Mouse (Mus musculus) adrenal gland, postnatal 4 days (tissue): ENCODE data around the gene B3gnt8. TPM values are rescaled to one million over a fixed set of nuclear protein-coding genes. Genes with fewer than 3 reads are reported as not detected.

Source experiments
- DNase-seq, 2 experiments: peaks; one replicate each; pipeline ENCODE4 v3.0.0; 2021 to 2022; ENCODE audit warnings: low spot score in 2 of 2, mixed read lengths in 2 of 2
- total RNA-seq, 2 experiments: library from RNA; stranded (reverse); gene quantifications; 2 replicates each; pipeline ENCODE4 v1.2.3; 2021

The B3gnt8 gene
- total RNA-seq, 2 experiments from 2014 or later: 4.4 to 7.6 TPM

DNA sequence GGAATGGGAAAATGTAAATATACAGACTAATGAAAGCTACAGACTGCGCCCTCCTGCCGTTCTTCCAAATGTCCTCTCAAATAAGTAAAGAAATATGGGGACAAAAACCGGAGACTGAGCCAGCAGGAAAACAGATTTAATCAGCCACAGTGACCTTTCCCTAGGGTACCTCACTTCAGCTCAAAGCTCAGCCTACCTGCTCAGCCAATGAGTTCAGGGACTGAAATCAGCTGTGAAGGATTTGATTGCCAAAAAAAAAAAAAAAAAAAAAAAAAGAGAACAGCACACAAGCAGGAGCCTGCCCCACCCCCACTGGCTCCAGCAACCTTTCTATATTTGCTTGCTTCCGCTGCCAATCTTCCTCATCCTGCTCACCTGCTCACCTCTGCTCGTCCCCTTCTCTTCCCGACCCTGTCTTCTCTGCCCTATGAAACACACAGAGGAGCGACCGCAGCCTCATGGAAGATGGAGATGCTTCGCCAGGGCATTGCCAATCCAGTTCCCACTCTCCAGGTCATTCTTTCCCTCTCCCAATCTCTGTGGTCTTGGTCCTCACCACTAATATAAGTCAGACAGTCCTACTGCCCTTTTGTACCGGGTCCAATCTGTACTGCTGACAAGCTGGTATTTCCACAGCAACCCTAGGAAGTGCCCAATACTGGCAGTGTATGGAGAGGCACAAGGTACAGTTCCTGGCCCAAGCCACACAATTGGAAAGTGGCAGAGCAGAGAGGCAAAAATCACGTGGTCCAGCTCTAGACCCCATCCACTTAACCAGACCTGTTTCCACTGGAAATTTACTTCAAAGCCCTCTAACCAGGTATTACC is 29.4 kb downstream of the B3gnt8 start:
- DNase-seq: no peak

DNA sequence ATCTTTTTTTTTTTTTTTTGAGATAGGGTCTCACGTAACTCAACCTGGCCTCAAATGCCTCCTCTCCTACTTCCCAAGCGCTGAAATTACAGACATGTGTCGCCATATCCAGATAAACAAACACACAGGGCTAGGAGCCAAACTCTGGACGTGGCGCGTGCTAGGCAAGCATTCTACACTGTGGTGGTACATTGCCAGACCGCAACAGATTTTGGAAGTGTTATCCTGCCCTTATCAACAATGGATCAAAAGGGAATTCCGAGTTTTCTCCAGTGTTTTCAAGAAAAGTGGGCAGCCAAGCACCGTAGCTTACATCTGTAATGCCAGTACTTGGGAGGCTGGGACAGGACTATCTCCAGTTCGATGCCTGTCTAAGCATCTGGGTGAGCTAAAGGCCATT is 31.3 kb downstream of the B3gnt8 start:
- no peak for DNase-seq

DNA sequence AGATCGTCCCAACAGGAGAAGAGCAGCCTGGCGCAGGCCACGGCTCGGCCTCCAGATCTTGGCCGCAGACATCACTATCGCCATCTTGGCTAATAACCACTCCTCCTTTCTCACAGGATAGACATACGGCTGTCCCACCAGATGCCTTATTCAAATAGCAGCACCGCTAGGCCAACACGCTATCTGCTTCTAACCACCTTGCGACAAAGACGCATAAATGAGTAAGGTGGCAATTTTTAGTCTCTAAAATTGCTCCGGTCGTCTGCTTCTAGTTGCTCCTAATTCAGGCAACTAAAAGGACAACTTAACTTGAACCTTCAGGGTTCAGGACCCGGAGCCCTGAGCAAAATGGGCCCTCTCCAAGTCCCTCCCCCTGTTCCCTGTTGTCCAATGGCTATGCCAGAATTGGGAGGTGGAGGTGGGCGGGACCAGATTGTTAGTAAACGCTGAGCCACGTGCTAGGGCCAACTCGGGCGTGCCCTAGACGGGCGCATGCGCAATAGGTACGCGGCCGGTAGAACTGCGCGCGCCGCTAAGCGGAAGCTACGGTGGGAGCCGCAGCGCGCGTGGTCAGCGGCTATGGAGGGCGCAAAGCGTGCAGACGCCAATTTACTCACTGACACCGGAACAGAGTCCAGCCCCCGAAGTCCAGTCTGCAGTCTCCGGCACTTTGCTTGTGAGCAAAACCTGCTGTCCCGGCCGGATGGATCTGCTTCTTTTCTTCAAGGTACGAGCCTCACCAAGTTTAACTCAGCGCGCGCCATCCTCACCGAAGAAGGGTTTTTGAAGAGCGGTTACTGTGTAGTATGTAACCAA is 32.4 kb downstream of the B3gnt8 start, which contains the start of the genes Bckdha and Exosc5:
TSS of gene Bckdha (minus strand) at position 325 of the 816 bp plus-strand sequence.
TSS of gene Exosc5 (plus strand) at position 508 of the 816 bp plus-strand sequence.
- DNase-seq: peak; percentile 84 to 96

DNA sequence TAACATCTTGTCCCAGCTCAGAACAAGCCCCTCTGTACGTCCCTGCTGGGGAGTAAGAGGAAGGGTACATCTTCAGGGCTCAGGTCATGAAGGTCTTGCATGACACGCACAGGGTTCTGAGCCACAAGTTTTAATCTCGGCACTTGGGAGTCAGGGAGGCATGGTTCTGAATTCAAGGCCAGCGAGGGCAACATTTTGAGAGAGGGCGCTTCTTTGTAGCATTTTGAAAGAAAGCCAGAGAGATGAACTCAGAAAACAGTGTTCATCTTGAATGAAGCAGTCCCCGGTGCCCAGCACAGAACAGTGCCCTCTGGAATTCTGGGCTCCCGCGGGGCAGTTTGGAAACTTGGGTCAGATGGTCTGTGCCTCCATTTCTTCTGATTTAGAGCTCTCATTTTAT is 39.9 kb downstream of the B3gnt8 start:
- DNase-seq: no peak

DNA sequence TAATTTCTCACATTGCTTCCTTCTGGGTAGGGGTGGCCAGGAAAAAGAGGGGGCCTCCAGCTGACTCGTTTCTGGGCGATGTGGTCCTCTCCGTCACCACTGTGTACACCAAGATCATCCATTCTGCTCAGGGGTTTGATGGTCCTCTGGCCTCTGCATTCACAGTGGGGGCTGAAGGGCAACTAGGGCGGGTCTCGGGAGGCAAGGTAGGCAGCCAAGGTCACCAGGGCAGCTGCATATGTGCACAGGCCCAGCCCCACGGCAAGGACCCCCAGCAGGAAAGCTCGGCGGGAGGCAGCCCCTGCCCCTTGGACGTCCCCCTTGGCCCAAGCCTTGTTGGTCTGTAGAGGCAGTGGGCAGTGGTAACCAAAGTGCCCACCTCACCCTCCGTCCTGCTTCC is 42.7 kb downstream of the B3gnt8 start:
- no peak for DNase-seq

DNA sequence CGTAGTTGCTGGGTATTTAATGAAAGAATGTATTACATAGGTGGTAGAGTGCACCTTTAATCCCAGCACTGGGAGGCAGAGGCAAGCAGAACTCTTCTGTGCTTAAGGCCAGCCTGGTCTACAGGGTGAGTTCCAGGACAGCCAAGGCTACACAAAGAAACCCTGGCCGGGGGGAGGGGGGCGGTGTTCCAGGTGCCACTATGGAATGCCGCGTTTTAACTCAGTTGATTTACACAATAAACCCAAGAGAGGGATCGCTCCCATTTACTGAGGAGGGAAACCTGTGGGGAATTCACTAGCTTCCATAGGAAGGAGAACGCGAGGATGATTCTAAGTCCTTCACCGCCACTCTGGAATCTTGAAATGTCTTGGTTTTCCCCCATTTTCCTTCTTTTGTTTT is 43.2 kb downstream of the B3gnt8 start:
- DNase-seq: no peak

DNA sequence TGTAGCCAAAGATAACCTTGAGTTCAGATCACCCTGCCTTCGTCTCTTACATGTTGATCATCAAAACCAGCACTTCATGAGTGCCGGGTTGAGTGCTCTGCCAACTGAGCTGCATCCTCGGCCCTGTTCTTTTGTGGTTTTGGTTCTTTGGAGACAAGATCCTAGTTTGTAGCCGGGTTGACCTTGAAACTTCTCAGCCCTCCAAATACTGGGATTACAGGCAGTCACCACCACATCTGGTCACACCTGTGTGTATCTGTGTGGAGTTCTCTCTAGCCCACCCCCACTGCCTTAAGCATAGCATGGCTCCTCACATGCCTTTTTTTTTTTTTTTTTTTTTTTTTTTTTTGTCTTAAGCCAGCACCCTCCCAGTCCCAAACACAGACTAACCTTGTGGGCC is 43.6 kb downstream of the B3gnt8 start:
- DNase-seq: no peak

DNA sequence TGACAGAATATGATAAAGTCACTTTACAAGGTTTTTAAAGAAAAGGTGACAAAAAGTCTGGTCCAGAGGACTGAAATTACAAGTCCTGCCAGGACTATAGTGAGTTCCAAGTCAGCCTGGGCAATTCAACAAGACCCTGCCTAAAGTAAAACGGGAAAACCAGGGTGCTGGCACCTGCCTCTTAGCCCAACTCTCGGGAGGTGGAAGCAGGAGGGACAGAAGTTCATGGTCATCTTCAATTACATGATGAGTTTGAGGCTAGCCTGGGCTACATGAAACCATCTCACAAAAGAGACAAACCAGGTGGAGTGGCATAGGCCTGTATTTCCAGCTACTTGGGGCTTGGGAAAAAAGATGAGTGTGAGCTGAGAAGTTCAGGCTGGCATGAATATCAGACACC is 45.2 kb downstream of the B3gnt8 start:
- no peak for DNase-seq

DNA sequence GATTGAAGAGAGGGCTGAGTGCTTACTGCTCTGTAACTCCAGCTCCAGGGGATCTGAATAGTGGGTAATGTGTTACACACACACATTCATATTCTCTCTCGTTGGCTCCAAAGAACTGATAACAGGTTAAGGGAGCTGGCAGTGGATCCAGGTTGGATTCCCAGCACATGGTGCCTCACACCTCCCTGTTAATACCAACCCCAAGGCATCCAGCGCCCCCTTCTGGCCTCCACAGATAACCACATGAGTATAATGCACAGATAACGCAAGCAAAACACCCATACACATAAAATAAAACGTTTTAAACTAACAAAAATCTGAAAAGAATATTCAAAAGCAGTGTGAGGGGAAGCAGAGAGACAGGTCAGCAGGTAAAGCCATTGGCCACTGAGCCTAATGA is 46.0 kb downstream of the B3gnt8 start:
- no peak for DNase-seq

DNA sequence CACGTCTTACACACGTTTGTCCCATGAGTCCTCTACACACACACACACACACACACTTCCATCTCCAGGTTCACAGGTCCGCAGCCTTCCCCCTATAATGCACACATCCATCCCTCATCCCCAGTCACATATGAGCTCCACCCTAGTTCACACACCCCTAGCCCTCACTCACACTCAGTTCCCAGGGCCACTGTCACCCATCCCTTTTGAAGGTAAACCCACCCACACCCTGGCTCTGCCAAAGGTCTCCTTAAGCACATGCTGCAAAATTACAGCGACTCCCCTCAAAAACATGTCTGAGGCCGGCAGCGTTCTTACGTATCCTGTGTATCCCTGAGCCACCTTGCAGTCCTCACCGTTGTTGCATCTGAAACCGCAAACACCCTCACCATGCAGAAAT is 47.8 kb downstream of the B3gnt8 start:
- no peak for DNase-seq

DNA sequence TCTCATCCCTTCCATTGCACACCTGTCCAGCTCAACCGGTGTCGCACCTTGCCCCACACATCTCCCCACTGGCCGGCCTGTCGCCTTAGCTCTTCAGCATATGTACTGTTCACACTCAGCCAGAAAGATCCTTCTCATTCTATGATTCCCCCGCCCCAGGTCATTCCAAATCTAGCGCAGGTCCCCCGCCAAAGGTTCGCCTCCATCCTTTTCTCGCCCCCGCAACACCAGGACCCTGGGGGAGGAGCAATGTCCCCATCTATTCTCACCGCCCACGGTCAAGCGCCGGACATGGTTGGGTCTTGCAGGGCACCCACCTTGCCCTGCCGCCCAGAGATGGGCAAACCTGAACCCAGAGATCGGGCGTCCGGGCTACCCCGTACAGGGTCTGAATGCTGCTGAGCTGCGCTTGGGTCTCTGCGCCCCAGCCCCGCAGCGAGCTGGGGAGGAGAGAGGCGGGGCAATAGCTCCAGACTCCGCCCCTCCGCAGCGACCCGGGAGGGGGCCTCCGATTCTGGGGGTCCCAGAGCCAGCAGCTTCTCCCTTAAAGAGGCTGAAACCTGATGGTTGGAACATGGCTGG is 48.4 kb downstream of the B3gnt8 start, which contains the start of gene Tmem91:
TSS of gene Tmem91 (minus strand) at position 448 of the 582 bp plus-strand sequence.
- DNase-seq: no peak

DNA sequence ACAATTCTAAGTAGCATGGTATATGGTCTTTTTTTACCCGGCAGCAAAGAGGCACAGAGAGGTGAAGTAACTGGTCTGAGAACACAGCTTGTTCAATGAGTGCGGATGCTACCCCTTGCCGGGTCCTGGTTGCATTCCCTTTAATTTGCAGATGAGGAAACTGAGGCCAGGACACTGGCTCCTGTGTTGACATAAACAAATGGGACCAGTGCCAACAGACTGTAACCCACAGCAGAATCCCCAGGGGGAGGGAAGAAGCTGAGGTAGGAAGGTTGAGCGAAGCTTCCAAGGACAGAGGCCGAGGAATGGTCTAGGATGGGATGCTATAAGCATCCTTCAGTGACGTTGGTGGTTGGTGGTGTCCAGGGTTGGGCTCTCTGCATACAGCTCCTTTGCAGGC is 49.0 kb downstream of the B3gnt8 start:
- DNase-seq: no peak

DNA sequence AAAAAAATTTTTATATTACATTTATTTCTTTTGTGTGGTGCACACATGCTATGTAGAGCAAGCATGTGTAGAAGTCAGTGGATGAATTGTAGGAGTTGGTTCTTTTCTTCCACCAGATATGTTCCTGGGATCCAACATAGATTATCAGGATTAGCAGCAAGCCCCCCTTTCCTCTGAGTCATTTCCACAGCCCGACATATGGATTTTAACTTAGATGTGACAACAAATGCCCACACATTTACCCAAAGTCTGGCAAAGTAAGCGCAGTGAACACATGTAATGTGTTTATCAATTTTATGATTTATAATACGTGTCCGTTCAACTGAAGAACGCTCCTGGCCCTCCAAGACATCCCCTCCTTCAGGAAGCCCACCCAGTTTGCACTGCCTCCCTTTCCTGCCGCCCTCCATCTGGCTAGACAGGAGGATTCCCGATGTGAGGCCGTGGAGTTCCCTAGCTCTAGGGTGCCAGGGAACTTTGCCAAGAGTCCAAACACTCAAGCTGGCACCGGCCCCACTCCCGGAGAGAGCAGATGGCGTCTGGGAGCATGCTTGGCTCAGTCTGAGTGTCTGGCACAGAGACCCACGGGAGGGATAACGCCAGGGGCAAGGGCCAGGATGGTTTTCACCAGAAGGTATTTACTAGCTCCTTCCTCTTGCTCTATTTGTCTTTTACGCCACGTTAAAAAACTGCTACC is 49.8 kb downstream of the B3gnt8 start:
- peak in 1 of 2 experiments; percentile 41 for DNase-seq

DNA sequence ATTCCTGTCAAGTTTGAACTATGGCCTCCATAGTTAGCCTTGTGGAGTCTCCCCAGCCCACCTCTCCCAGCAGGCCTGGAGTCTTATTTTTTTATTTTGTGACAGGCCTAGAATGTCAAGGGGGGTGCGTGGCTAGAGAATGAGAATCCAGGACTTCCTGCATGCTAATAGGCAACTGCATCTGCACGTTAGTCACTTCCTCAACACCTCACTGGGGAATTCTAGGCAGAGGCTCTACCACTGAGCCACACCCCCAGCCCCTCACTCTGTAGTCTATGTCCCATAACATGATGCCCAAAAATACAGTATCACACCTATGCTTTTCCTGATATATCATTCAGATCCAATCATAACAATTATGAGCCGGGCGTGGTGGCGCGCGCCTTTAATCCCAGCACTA is 50.6 kb downstream of the B3gnt8 start:
- DNase-seq: no peak

DNA sequence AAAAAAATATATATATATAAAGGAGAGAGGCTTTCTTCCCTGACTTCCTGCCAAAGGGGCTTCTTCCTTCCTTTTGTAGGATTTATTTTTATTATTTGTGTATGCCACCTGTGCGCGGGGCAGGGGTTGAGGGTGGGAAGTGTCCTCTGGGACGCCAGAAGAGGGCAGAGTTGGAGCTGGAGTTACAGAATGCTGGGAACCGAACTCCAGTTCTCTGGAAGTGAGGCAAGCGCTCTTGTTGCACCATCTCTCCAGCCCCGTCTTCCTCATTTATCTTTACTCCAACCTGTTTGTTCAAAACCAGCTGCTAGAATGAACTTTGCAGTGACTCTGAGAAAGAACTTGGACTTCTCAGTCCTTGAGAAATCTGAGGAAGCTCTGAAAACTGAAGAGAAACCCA is 53.5 kb downstream of the B3gnt8 start:
- no peak for DNase-seq

DNA sequence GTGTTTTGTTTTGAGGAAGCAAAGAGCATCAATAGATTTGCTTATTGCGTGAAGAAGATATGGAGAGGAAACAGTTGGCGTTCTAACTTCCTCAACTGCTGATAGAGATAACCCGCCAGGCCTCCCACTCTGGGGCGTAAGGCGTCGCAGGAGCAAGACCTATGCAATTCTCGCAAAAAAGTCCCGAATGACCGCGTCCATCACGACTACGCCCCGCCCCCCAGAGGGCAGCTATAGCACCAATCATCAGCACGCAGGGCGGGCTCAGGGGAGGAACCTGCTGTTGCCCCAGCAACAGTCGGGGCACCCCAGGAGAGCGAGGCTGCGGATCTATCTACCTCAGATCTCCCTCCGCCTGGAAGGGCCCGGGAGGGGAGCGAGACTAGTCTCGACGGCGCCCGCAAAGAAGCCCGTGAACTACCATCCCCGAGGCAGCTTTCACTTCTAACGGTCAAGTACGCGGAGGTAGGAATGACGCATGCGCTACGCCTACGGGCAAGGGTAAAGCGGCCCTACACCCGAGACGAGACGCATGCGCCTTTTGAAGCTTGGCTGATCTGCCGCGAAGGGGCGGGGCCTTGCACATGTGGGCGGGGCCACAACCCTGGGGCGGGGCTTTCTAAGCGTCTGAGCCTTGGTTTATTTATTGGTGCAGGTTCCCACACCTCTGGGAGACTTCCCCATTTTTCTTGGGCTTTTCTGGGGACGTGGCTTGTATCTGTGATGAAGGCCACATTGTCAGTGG is 54.2 kb downstream of the B3gnt8 start, which contains the start of gene B9d2:
TSS of gene B9d2 (plus strand) at position 267 of the 745 bp plus-strand sequence.
- peak; percentile 94 for DNase-seq

DNA sequence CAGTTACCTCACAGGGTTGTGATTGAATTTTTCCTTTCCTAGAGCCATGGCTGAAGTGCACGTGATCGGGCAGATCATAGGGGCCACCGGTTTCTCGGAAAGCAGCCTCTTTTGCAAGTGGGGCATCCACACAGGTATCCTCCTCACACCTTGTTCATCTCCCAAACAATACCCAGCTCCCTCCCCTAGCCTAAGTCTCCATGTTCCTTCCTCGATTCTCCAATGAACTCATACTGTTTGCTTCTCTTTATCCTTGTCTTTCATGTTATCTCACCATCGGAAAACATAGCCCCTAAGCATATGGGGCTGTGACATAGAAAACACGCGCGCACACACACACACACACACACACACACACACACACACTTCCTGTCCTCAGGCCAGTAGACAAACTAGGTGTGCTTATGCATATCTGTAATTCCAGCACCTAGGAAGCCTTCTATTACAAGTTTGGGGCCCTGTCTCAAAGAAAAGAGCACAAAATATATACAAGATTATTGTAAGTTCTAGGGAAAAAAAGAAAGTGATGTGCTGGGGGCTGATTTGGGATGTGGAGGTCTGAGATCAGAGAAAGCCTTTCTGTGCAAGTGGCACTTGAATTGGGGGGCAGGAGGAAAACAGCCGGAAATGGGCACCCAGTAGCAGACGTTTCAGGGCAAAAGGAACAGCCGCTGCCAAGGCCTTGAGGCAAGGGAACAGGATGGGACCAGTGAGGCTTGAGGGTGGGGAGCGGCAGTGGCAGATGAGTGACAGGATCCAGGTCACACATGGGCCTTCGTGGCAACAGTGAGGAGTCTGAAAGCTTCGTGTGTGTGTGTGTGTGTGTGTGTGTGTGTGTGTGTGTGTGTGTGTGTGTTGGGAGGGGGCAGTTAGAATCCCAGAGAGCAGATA is 55.1 kb downstream of the B3gnt8 start:
- DNase-seq: no peak

DNA sequence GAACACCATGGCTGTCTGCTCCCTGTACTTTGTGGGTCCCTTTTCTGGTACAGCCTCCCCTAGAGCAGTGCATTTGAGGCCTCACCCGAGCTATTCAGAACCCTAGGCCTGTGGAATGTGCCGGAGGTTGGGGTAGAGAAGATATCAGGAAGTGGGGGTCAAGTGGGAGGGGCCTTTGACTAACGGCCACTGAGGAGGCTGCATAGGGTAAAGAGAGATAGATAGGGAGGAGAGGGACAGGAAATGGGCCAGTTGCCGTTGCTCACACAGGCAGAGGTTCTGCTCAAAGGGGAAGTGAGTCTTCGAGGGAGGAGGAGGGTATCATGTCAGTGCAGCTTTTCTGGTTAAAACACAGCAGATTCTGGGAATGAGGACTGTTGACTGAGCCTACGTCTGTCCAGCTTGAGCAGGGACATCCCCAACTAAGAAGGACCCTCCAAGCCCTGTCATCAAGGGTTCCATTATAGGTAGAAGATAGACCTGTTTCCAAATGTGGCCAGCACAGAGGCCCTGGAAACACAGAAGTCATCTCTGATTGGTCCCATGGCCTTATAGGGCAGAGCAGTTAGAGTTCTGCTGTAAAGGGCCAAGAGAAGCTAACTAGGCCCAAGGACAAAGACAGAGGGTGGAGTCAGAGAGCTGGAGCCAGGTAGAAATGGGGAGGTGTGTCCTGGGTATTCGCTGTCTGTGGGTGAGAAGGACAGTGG is 57.2 kb downstream of the B3gnt8 start:
- no peak for DNase-seq

DNA sequence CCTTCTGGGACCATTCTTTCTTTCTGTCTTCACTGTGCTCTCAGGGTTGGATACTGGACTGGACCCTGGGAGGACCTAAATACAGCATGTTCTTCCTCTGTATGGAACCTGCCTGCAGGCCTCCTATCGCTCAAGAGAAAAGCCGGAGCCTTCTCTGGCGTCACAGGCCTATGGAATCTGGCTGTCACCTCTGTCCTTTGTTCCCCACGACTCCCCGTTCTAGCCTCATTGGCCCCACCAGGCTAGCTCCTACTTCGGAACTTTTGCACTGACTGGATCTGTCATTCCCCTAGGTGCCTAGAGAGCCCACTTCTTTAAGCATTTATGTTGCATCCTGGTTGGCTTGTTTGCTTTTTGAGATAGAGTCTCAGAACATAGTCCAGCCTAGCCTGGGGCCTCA is 58.2 kb downstream of the B3gnt8 start:
- DNase-seq: no peak
